ENCODE assay signal across 8 mouse cellular contexts in the genomic region with DNA sequence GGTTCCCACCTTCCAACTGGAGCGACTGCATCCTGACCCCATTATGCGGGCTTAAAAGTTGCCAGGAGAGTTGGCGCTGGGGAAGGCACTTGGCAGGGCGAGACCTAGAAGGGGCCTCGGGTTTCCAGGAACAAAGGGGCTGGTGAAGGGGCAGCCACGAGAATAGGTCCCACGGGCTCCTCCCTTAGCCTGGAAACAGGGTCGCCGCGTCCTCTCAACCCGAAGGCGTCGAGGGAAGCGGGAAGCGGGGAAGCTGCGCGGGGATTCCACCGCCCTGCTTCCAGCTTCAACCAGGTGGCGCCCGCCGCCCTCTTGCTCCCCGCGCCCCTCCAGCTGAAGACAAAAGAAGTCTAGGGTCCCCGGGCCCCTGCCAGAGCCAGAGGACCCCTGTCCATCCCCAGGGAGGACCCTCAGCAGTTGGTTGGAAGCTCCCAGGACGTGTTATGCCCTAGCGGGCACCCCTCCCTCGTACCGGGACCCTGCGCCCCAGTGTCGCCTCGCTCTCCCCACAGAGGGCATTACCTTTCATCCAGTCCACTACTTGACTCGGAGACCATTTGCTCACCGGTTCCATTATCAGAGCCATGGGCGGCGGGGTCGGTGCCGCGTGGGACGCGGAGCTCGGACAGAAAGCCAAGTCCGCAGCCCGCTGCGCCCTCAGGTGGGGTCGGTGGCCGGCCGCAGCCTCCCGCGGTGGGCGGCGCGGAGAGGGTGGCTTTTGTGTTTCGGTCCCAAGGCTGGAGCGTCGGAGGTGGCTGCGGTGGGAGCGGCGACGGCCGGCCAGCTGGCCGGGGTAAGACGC. TPM values are rescaled to one million over a fixed set of nuclear protein-coding genes. Genes with fewer than 3 reads are reported as not detected.
DNase-seq lines count a peak whose midpoint lies in the region; ATAC-seq and TF ChIP-seq lines count a peak whose summit lies in the region.

No protein-coding gene starts in this region.

- 21% methylated on average over 62 of the region's 62 CpGs for WGBS in embryonic facial prominence, embryonic 13.5 days
- 30% methylated on average over 59 of the region's 62 CpGs for WGBS in intestine, embryonic 14.5 days

- no peaks in the 10 kb centered on the region for H3K36me3 ChIP-seq in embryonic facial prominence, embryonic 13.5 days
- no peaks in the 10 kb centered on the region for H3K36me3 ChIP-seq in intestine, embryonic 14.5 days (ENCODE audit: control insufficient read depth, insufficient read depth, low read length)

- TF ChIP-seq POLR2A in brain, embryonic 14.5 days (IDR thresholded peaks at IDR 0.05; ENCODE audit: borderline replicate concordance, extremely low read depth, insufficient read depth, insufficient read length, poor library complexity, severe bottlenecking), result no peak

- peak overlapping the region; percentile 58 for H3K4me3 ChIP-seq in left cerebral cortex, adult 2 months
- peak overlapping the region; percentile 60 for H3K4me3 ChIP-seq in embryonic facial prominence, embryonic 13.5 days
- peak overlapping the region; percentile 46 for H3K4me3 ChIP-seq in intestine, embryonic 14.5 days (ENCODE audit: low read depth, low read length)

- H3K4me2 ChIP-seq in embryonic facial prominence, embryonic 13.5 days, result peak overlapping the region; percentile 65
- H3K4me2 ChIP-seq in intestine, embryonic 14.5 days (ENCODE audit: low read length), result peak overlapping the region; percentile 61

- peak overlapping the region; percentile 79 for H3K9ac ChIP-seq in embryonic facial prominence, embryonic 13.5 days
- H3K9ac ChIP-seq in intestine, embryonic 14.5 days (ENCODE audit: low read length), result peak overlapping the region; percentile 37

- intact Hi-C loops in left cerebral cortex, adult 2 months (cut with DNase I), result loop anchor here (1.0 to 10.0 kb wide), 6 partner anchors 194 to 880 kb away; no protein-coding TSS in a partner anchor
- intact Hi-C loops in left cerebral cortex, postnatal 25 days (cut with DNase I), result loop anchor here (2.0 to 10.0 kb wide), 4 partner anchors 350 to 880 kb away; no protein-coding TSS in a partner anchor

- no peaks in the 10 kb centered on the region for H3K9me3 ChIP-seq in embryonic facial prominence, embryonic 13.5 days
- H3K9me3 ChIP-seq in intestine, embryonic 14.5 days (ENCODE audit: control insufficient read depth, low read length), result no peaks in the 10 kb centered on the region

- H3K27me3 ChIP-seq in embryonic facial prominence, embryonic 13.5 days, result peaks cover 4% of the 10 kb centered on the region; the same call in 1 of the 2 replicates
- peaks cover 23% of the 10 kb centered on the region for H3K27me3 ChIP-seq in intestine, embryonic 14.5 days (replicated peaks; ENCODE audit: control insufficient read depth, insufficient read depth, low read length)

- ATAC-seq in embryonic facial prominence, embryonic 13.5 days (ENCODE audit: insufficient number of reproducible peaks, insufficient read depth, low FRiP score, low TSS enrichment, low read depth), result peak; percentile 57; the same call in 1 of the 2 replicates
- ATAC-seq in intestine, embryonic 14.5 days (replicated peaks; ENCODE audit: low FRiP score, low TSS enrichment, low read depth), result peak; percentile 65

- H3K4me1 ChIP-seq in embryonic facial prominence, embryonic 13.5 days, result no peaks in the 10 kb centered on the region
- no peaks in the 10 kb centered on the region for H3K4me1 ChIP-seq in intestine, embryonic 14.5 days (replicated peaks; ENCODE audit: control insufficient read depth, insufficient read depth, low read length)

- TF ChIP-seq CTCF in left cerebral cortex, adult 2 months (IDR thresholded peaks at IDR 0.05), result peak; percentile 5
- TF ChIP-seq CTCF in brain, embryonic 14.5 days (IDR thresholded peaks at IDR 0.05; ENCODE audit: borderline replicate concordance, extremely low read depth, insufficient read depth, insufficient read length), result peak; percentile 6; the same call in 1 of the 2 replicates

- H3K27ac ChIP-seq in left cerebral cortex, adult 2 months, result peak overlapping the region; percentile 95
- H3K27ac ChIP-seq in embryonic facial prominence, embryonic 13.5 days, result peak overlapping the region; percentile 39
- H3K27ac ChIP-seq in intestine, embryonic 14.5 days (ENCODE audit: low read depth), result no peak overlapping the region

- peak in 1 of 2 experiments; percentile 18 for DNase-seq in left cerebral cortex, adult 2 months (ENCODE audit: extremely low spot score in 1 of 2, low spot score in 2 of 2)
- no peak for DNase-seq in left cerebral cortex, adult 9 months (ENCODE audit: low spot score in 2 of 2)
- DNase-seq in brain, embryonic 14.5 days (ENCODE audit: low read depth), result peak; percentile 62
- DNase-seq in intestine, embryonic 14.5 days (ENCODE audit: low spot score), result peak; percentile 65
- DNase-seq in lung, postnatal 10 days, result peak; percentile 1
- DNase-seq in testis, postnatal 10 days (ENCODE audit: low spot score), result peak; percentile 40
- DNase-seq in left cerebral cortex, postnatal 25 days (ENCODE audit: low spot score in 2 of 2), result no peak

RNA-seq across cellular contexts. Expression of gene Cnksr2, which starts 0.6 kb away (rescaled TPM):
- total RNA-seq in left cerebral cortex, adult 2 months (2021), result 100 to 1,000 TPM; 215 to 250 TPM
- 4.4 and 7.8 TPM in 2 replicates for polyA plus RNA-seq in brain, embryonic 14.5 days (2012; rRNA removed)
- 5.3 and 6.6 TPM in 2 replicates for polyA plus RNA-seq in embryonic facial prominence, embryonic 13.5 days (2015; fragmentation: Nextera tagmentation; extraction: Ambion mirVana)
- 0.89 and 1.1 TPM in 2 replicates for polyA plus RNA-seq in intestine, embryonic 14.5 days (2014; fragmentation: Nextera tagmentation; extraction: Ambion mirVana)
- total RNA-seq in left cerebral cortex, postnatal 25 days (2021), result 100 to 1,000 TPM; 224 to 234 TPM

Comparison
In these comparisons a context has a peak if more than half of its experiments do, and no peak if none do; other contexts are left out.
1. DNase-seq: peak in brain, embryonic 14.5 days (single experiment), intestine, embryonic 14.5 days (single experiment), lung, postnatal 10 days (single experiment) and testis, postnatal 10 days (single experiment); none in left cerebral cortex, adult 9 months (0 of 2) and left cerebral cortex, postnatal 25 days (0 of 2).
2. Peak in every context shown above with its lines, with median percentiles within 50 percentile points of each other: H3K4me3 ChIP-seq.